Mouse (Mus musculus) small intestine, adult 2 months (tissue): Measurements from ENCODE around the gene Idh3g.

Experiments
- CTCF ChIP-seq: fragments of 200-500 bp; IDR thresholded peaks from 2 replicates; pipeline ENCODE4 v1.5.1; 2012; ENCODE audit warnings: low read depth, mild to moderate bottlenecking, control low read depth, inconsistent platforms, low read length, moderate library complexity, mixed read lengths; ENCODE audit not compliant: insufficient replicate concordance, insufficient read length; ENCODE audit errors: extremely low read depth
- POLR2A ChIP-seq: fragments of 200-500 bp; IDR thresholded peaks from 2 replicates; pipeline ENCODE4 v1.6.1; 2012; ENCODE audit warnings: low read depth, mild to moderate bottlenecking, control low read depth, inconsistent platforms, low read length, moderate library complexity

GRCm38 (mm10) chrX:73785666-73786065, 1.0 kb downstream of the Idh3g start:
- TF ChIP-seq CTCF (no peak), POLR2A (no peak)
